Mouse (Mus musculus): ENCODE results near the gene Kcnk3.

DNA sequence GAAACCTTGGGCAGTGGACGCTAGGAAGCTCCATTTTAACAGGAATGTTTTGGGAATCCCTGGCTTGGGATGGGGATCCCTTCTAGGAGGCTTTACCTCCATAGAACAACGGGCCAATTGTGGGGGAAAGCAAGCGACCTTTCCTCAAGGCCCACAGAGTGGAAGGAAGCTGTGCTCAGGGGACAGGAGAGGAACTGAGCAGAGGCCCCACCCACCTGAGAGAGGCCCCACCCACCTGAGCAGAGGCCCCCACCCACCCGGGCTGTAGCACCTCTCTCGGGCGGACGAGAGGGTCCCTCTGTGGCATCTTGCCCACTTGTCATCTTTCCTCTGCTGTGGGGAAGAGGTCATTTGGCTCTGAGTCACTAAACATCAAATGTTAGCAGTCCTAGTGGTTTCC, 49.0 kb downstream of the Kcnk3 start:
- TF ChIP-seq CTCF (IDR thresholded peaks at IDR 0.05; ENCODE audit: low read depth, low read length) (no peak), POLR2A (IDR thresholded peaks at IDR 0.05; ENCODE audit: insufficient read depth, low read length) (no peak)

Measured in ES-Bruce4 (cell line).